Mouse (Mus musculus) bone marrow macrophage, adult 2 months (primary cell): ENCODE data around the gene Ccdc63.

ENCODE experiments used
- CTCF ChIP-seq: IDR thresholded peaks from 2 replicates; pipeline ENCODE4 v1.5.1; 2012; ENCODE audit warnings: low read depth, mild to moderate bottlenecking, low read length, moderate library complexity
- POLR2A ChIP-seq: IDR thresholded peaks from 2 replicates; pipeline ENCODE4 v1.6.1; 2012; ENCODE audit warnings: mild to moderate bottlenecking, low read depth, low read length, borderline replicate concordance

DNA sequence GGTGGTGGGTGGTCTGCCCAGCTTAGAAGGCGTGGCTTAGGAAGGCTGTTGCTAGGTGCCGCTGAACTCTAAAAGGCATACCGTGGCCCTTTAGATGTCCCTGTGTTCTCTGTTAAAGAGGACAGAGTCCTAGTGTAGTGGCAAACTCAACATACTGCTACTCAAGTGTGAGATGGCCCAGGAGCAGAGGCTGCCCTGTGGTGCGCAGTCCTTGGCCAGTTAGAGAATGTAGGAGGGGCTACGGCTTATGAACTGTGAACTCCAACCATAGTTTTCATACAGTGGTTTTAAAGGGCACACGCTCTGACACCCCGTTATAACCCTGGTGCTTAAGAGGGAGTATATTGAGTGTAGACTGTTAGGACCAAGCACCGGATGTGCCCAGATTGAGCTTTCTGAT lies 30.4 kb upstream of the Ccdc63 start:
- no peak for TF ChIP-seq CTCF
- TF ChIP-seq POLR2A, result no peak
